In the genomic region with DNA sequence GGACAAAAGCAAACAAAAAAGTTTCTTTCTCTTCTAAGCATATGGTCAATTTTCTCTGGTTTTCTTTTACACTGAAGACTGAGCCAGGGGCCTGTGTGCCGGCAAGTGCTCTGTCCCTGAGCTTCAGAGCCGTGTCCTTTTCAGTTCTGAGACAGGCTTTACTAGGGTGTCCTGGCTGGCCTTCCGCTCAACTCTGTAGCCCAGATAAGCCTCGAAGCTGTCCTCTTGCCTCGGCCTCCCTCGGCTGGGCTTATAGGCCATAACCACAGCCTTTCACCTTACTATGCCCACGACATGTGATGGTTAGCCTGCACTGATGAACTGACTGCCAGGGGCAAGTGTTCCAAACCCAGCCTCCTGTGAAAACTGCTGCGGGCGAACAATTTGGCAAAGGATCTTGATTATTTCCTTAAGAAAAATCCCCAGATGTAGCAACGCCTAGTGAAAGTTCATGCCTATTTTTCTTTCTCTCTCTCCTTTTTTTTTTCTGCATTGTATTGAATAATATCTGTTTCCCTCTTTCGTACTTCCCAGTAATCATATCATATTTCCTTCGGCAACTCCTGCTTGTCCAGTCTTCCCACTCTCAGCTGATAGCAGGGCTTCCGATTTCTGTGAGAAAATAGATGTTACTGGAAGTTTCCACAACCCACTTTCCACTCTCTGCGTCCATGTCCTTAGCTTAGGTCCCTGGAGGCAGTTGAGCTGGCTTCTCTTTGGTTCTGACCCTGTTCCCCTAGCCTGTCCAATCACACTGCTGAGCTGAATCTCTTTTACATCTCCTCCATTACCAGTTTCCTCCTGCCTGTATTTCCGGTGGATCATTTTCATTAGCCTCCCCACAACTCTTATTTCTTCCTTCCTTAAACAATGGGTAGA, we compare ENCODE assay signal across 24 mouse cellular contexts. TPM values are rescaled to one million over a fixed set of nuclear protein-coding genes. Genes with fewer than 3 reads are reported as not detected.
DNase-seq lines count a peak whose midpoint lies in the region; ATAC-seq and TF ChIP-seq lines count a peak whose summit lies in the region.
"Had no signal": no experiment of that assay in that cellular context is flagged by ENCODE, and none has a peak within 500 bp of the region (broad histone marks: within the 10 kb centered on the region; RNA-seq: fewer than 3 reads in every experiment).

No protein-coding gene starts in this region.

- no peaks in the 10 kb centered on the region for H3K9me3 ChIP-seq in lung, postnatal 0 days (ENCODE audit: low read length)
- no peaks in the 10 kb centered on the region for H3K9me3 ChIP-seq in heart, embryonic 13.5 days
- H3K9me3 ChIP-seq: embryonic facial prominence, embryonic 13.5 days; limb, embryonic 13.5 days; liver, embryonic 15.5 days; midbrain, embryonic 10.5 days had no signal

- no peak overlapping the region for H3K4me3 ChIP-seq in gastrocnemius, adult 2 months
- H3K4me3 ChIP-seq in lung, postnatal 0 days (ENCODE audit: low read depth, low read length): no peak overlapping the region
- H3K4me3 ChIP-seq in heart, embryonic 13.5 days: no peak overlapping the region
- H3K4me3 ChIP-seq: embryonic facial prominence, embryonic 13.5 days; erythroblast, embryonic 14.5 days; limb, embryonic 13.5 days; liver, embryonic 15.5 days; midbrain, embryonic 10.5 days; myocyte had no signal

- no peaks in the 10 kb centered on the region for H3K4me1 ChIP-seq in lung, postnatal 0 days (ENCODE audit: insufficient read depth, low read depth, low read length)
- H3K4me1 ChIP-seq in heart, embryonic 13.5 days: peaks cover 10% of the 10 kb centered on the region
- H3K4me1 ChIP-seq: midbrain, embryonic 10.5 days had no signal

- no peak for TF ChIP-seq CTCF in gastrocnemius, adult 2 months (IDR thresholded peaks at IDR 0.05)
- TF ChIP-seq CTCF in lung, postnatal 0 days (IDR thresholded peaks at IDR 0.05): no peak

- no peaks in the 10 kb centered on the region for H3K27me3 ChIP-seq in lung, postnatal 0 days (replicated peaks; ENCODE audit: insufficient read depth, low read length)
- H3K27me3 ChIP-seq in heart, embryonic 13.5 days (replicated peaks): no peaks in the 10 kb centered on the region
- H3K27me3 ChIP-seq: embryonic facial prominence, embryonic 13.5 days; limb, embryonic 13.5 days; liver, embryonic 15.5 days had no signal

- H3K36me3 ChIP-seq in lung, postnatal 0 days (ENCODE audit: insufficient read depth, low read length): no peaks in the 10 kb centered on the region
- no peaks in the 10 kb centered on the region for H3K36me3 ChIP-seq in heart, embryonic 13.5 days
- H3K36me3 ChIP-seq: embryonic facial prominence, embryonic 13.5 days; limb, embryonic 13.5 days; liver, embryonic 15.5 days; midbrain, embryonic 10.5 days had no signal

- no peak overlapping the region for H3K4me2 ChIP-seq in lung, postnatal 0 days (replicated peaks; ENCODE audit: low read depth, low read length)
- H3K4me2 ChIP-seq in heart, embryonic 13.5 days: no peak overlapping the region
- H3K4me2 ChIP-seq: embryonic facial prominence, embryonic 13.5 days; limb, embryonic 13.5 days; liver, embryonic 15.5 days had no signal

- H3K27ac ChIP-seq in gastrocnemius, adult 2 months: peak overlapping the region; percentile 76
- peak overlapping the region; percentile 26; the same call in 1 of the 2 replicates for H3K27ac ChIP-seq in lung, postnatal 0 days (ENCODE audit: low read length)
- H3K27ac ChIP-seq in heart, embryonic 13.5 days (replicated peaks): peak overlapping the region; percentile 71
- H3K27ac ChIP-seq: embryonic facial prominence, embryonic 13.5 days; limb, embryonic 13.5 days; liver, embryonic 15.5 days; midbrain, embryonic 10.5 days had no signal

- no peak overlapping the region for H3K9ac ChIP-seq in lung, postnatal 0 days (replicated peaks; ENCODE audit: low read depth)
- no peak overlapping the region for H3K9ac ChIP-seq in heart, embryonic 13.5 days
- H3K9ac ChIP-seq: embryonic facial prominence, embryonic 13.5 days; limb, embryonic 13.5 days; liver, embryonic 15.5 days had no signal

- DNase-seq in gastrocnemius, adult 2 months: no peak
- no peak for DNase-seq in gastrocnemius, postnatal 10 days
- DNase-seq in lung, postnatal 0 days (ENCODE audit: low spot score): no peak
- no peak for DNase-seq in lung, postnatal 25 days (ENCODE audit: low spot score)
- no peak for DNase-seq in kidney, postnatal 14 days
- DNase-seq in cerebellum, adult 8-10 months: no peak
- no peak for DNase-seq in natural killer cell, adult 2 months (ENCODE audit: low spot score in 2 of 2)
- DNase-seq: adrenal gland, postnatal 25 days; cerebellum, postnatal 14 days; gastrocnemius, postnatal 25 days; kidney, adult 9 months; kidney, postnatal 36 days; thymus, postnatal 25 days had no signal

- TF ChIP-seq EP300 in lung, postnatal 0 days (IDR thresholded peaks at IDR 0.05): no peak

- ATAC-seq in lung, postnatal 0 days: no peak
- ATAC-seq in heart, embryonic 13.5 days (ENCODE audit: extremely low read depth, insufficient number of reproducible peaks, low FRiP score, low TSS enrichment): no peak
- ATAC-seq: forebrain, embryonic 14.5 days; hindbrain, embryonic 16.5 days; intestine, embryonic 16.5 days; midbrain, embryonic 16.5 days had no signal

- intact Hi-C loops in gastrocnemius, adult 2 months (cut with DNase I): no loop called here

- 68% methylated on average over 15 of the region's 15 CpGs for WGBS in lung, postnatal 0 days
- 51% methylated on average over 15 of the region's 15 CpGs for WGBS in heart, embryonic 13.5 days

RNA-seq across cellular contexts. Expression of a gene that starts 48.4 kb away (rescaled TPM):
- 10 to 100 TPM; 12.8 TPM for total RNA-seq in gastrocnemius, adult 2 months (2021)
- total RNA-seq in gastrocnemius, postnatal 10 days (2021): 10 to 100 TPM; 30.9 to 39.0 TPM
- 49.7 and 63.2 TPM in 2 replicates for polyA plus RNA-seq in lung, postnatal 0 days (2015; fragmentation: Nextera tagmentation; extraction: Ambion mirVana)
- 39.4 and 40.6 TPM in 2 replicates for polyA plus RNA-seq in heart, embryonic 13.5 days (2015; fragmentation: Nextera tagmentation; extraction: Ambion mirVana)

Comparison
In these comparisons a context has a peak if more than half of its experiments do, and no peak if none do; other contexts are left out.
1. H3K27ac ChIP-seq: peak in every context shown above with its lines; median percentile 76 in gastrocnemius, adult 2 months; 71 in heart, embryonic 13.5 days; 26 in lung, postnatal 0 days.